Mouse (Mus musculus) CH12.LX (cell line): ENCODE measurements around the gene Hk2.

Experiments
- BHLHE40 ChIP-seq: IDR thresholded peaks from 2 replicates; pipeline ENCODE4 v1.6.1; 2011; ENCODE audit warnings: mild to moderate bottlenecking, low read depth, low read length, improper control_type of control experiment
- CHD1 ChIP-seq: IDR thresholded peaks from 2 replicates; pipeline ENCODE4 v1.6.1; 2012; ENCODE audit warnings: low read depth, low read length, improper control_type of control experiment, inconsistent platforms
- CTCF ChIP-seq, 2 experiments: IDR thresholded peaks in 1 of 2; conservative IDR thresholded peaks in 1 of 2; 2 replicates each; pipeline ENCODE4 v1.5.1; 2011 to 2012; ENCODE audit warnings: low read depth in 2 of 2, low read length in 2 of 2, improper control_type of control experiment in 1 of 2, inconsistent platforms in 1 of 2, mild to moderate bottlenecking in 1 of 2, moderate library complexity in 1 of 2
- EP300 ChIP-seq: IDR thresholded peaks from 2 replicates; pipeline ENCODE4 v1.6.1; 2011; ENCODE audit warnings: low read length, improper control_type of control experiment
- ETS1 ChIP-seq: conservative IDR thresholded peaks from 2 replicates; pipeline ENCODE4 v1.6.1; 2012; ENCODE audit warnings: low read depth, mild to moderate bottlenecking, inconsistent platforms, low read length, improper control_type of control experiment, moderate library complexity
- IRF4 ChIP-seq: IDR thresholded peaks from 2 replicates; pipeline ENCODE4 v1.6.1; 2014; ENCODE audit warnings: low read depth, mild to moderate bottlenecking, inconsistent platforms, low read length, improper control_type of control experiment
- MAX ChIP-seq: IDR thresholded peaks from 2 replicates; pipeline ENCODE4 v1.6.1; 2011; ENCODE audit warnings: low read length, improper control_type of control experiment
- NELFE ChIP-seq: IDR thresholded peaks from 2 replicates; pipeline ENCODE4 v1.6.1; 2011; ENCODE audit warnings: low read depth, low read length, improper control_type of control experiment
- POLR2A ChIP-seq: IDR thresholded peaks from 2 replicates; pipeline ENCODE4 v1.6.1; 2011; ENCODE audit warnings: low read depth, mild to moderate bottlenecking, improper control_type of control experiment, low read length
- SIN3A ChIP-seq: IDR thresholded peaks from 2 replicates; pipeline ENCODE4 v1.6.1; 2012; ENCODE audit warnings: low read length, improper control_type of control experiment, inconsistent platforms
- ZC3H11A ChIP-seq: IDR thresholded peaks from 2 replicates; pipeline ENCODE4 v1.6.1; 2012; ENCODE audit warnings: low read depth, mild to moderate bottlenecking, inconsistent platforms, low read length, improper control_type of control experiment
- ZNF384 ChIP-seq: IDR thresholded peaks from 2 replicates; pipeline ENCODE4 v1.6.1; 2012; ENCODE audit warnings: low read depth, low read length, improper control_type of control experiment, inconsistent platforms

GRCm38 (mm10) chr6:82777124-82777654 is 2.9 kb upstream of the Hk2 start:
- TF ChIP-seq CTCF (conservative IDR thresholded peaks at IDR 0.05 in 1 of 2, IDR thresholded peaks at IDR 0.05 in 1 of 2; ENCODE audit: low read depth in 2 of 2, low read length in 2 of 2) (no peak), SIN3A (no peak), POLR2A (no peak), CHD1 (no peak), EP300 (no peak), ZNF384 (no peak), ETS1 (no peak), IRF4 (no peak), NELFE (no peak), ZC3H11A (no peak), MAX (no peak), BHLHE40 (no peak)
